Mouse (Mus musculus) left cerebral cortex, adult 8-10 months (tissue): ENCODE measurements around the gene Gm49394. TPM values are rescaled to one million over a fixed set of nuclear protein-coding genes. Genes with fewer than 3 reads are reported as not detected.

ENCODE experiments used
- DNase-seq, 2 experiments: peaks; one replicate each; pipeline ENCODE4 v3.0.0; 2022; ENCODE audit warnings: low spot score in 2 of 2
- total RNA-seq, 4 experiments: library from RNA; stranded (reverse); gene quantifications; 2 replicates each; pipeline ENCODE4 v1.2.4; 2022

Gene Gm49394
- not detected for total RNA-seq

DNA sequence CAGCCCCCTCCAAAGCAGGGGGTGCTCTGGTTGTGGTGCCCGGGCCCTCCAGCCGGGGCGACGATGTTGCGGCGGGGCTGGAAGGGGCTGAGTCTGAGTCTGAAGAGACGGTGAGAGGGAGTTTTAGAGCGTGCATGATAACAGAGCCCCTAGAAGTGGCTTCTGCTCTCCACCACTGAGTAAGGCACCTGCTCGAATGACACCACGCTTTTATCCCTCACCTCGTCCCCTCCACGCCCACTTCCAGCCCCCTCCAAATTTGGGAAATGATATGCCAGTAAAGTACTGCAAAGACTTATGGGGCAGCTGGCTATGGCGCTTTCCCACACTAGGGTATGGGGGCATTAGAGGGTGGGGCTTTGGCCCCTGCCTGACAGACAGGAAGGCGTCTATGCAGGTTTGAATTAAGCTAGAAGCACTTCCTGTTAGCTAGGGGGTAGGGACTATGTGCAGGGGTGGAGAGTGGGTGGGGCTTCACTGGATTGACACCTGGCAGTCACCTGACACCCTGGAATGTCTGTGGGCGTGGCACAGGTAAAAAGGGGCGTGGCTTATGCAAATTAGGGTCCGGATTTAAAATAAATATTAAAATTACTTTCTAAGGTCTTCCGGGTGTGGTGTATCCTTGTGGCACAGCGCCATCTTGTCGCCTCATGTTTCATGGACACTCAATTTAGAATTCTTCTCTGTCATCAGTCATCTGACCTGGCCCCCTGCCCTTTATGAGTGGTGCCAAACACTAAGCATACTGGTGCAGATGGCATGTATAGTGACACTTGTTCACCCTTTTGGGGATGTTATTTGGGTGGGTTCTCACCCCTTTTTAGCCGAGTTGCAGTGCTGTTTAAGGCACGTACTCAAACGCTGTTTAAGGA is at the start of gene Gm49394:
TSS of gene Gm49394 (minus strand) at position 192 of the 875 bp plus-strand sequence.
- DNase-seq, result no peak

DNA sequence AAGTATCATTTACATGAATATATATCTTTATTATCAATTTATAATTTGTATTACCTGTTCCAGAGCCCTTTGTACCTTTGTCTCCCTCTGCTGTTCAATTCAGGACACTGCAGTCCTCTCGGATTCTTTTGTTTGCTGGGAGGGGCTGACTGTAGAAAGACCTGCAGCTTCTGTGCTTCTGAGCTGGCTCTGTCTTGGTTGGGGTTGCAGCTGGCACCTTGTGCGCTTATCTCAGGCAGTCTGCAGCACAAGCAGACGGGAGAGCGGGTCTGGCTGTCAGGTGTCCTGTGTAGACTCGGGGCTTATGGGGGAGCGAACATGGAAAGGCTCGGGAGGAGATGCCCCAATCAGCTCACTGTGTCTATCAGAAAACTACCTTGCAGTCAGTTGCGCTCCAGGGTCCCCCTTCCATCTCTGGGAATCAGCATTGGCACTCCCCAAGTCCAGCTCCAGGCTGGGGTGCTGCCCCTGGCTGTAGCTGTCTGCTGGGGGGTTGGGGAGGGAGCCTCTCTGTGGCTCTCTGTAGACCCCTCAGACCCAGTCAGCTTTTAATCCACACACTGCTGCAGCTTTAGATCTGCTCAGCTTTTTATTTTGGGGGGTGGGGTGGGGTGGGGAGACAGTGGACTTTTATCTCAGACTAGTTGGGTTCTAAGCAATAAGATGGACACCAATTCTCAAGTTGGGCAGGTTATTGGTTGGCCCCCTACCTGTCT is 45.2 kb upstream of the Gm49394 start:
- no peak for DNase-seq

- no peak for DNase-seq
Observed at GRCm38 (mm10) chr7:142706873-142707272, 37.1 kb upstream of the Gm49394 start.

- no peak for DNase-seq
Observed at GRCm38 (mm10) chr7:142699334-142699860, 29.7 kb upstream of the Gm49394 start.

GRCm38 (mm10) chr7:142678611-142679010 is 8.9 kb upstream of the Gm49394 start:
- no peak for DNase-seq

- DNase-seq, result peak in 1 of 2 experiments; percentile 29
Observed at GRCm38 (mm10) chr7:142675644-142676043, 5.9 kb upstream of the Gm49394 start.

- DNase-seq, result no peak
Observed at GRCm38 (mm10) chr7:142675141-142675540, 5.4 kb upstream of the Gm49394 start.

GRCm38 (mm10) chr7:142672120-142672519 is 2.4 kb upstream of the Gm49394 start:
- peak in 1 of 2 experiments; percentile 49 for DNase-seq

DNA sequence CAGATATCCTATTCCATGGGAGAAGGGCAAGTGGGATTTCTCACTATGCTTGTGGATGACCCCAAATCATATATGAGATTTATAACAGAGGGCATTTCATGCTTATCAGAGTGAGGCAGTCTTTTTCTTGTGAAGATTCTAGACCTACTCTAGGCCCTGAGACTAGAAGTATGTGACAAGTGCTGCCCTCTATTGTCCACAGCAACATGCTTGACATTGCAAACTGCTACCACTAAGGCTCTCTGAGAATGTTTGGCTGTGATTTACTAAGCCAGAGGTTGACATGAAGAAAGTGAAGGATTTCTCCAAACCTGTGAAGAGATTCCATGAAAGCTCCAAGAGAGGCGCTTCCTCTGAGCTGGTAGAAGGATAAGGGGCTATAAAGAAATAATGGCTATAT is 1.3 kb upstream of the Gm49394 start:
- DNase-seq, result no peak

GRCm38 (mm10) chr7:142668328-142668727 is 1.4 kb downstream of the Gm49394 start:
- DNase-seq, result no peak

- no peak for DNase-seq
Observed at GRCm38 (mm10) chr7:142667521-142667920, 2.2 kb downstream of the Gm49394 start.

- DNase-seq, result no peak
Observed at GRCm38 (mm10) chr7:142666659-142667058, 3.1 kb downstream of the Gm49394 start, which contains the start of gene Igf2. Gene Igf2, minus strand, starts transcription at chr7:142666816.

DNA sequence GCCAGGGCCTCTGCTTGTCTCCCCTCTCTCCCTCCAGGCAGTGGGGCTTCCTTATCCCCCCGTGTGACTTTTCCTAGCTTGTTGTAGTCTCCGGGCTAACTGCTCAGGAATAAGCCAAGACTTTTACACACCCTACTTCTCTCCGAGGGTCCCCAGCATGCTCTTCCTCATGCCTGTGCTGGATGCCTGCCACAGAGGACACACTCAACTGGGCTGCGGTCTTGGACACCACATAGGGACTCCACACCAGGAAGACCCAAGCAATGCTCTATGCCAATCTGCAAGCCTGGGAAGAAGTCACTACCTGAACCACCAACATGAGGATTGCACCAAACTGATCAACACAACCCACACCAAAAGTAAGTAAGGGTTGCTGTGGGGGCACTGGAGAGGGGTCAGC is 3.6 kb downstream of the Gm49394 start:
- no peak for DNase-seq

DNA sequence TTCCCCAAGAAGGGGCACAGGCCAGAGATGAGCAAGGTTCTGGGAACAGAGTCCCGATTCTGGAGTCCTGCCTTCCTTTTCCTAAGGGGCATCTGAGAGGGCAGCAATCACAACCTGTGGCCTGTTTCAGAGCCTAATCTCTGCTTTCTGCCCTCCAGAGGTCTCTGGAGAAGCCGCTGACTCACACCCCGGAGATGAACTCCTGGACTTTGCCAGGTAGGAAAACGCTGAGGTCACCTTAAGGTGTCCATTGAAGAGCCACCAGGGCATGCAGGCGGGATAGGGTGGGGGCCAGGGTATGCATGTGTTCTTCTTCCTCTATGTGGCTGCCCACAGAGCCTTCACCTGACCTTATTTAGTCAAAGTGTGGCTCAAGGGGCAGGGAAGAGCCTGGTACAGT is 4.4 kb downstream of the Gm49394 start:
- DNase-seq, result no peak

GRCm38 (mm10) chr7:142664465-142665029 is 5.2 kb downstream of the Gm49394 start:
- DNase-seq, result no peak

GRCm38 (mm10) chr7:142663931-142664421 is 5.8 kb downstream of the Gm49394 start:
- no peak for DNase-seq

DNA sequence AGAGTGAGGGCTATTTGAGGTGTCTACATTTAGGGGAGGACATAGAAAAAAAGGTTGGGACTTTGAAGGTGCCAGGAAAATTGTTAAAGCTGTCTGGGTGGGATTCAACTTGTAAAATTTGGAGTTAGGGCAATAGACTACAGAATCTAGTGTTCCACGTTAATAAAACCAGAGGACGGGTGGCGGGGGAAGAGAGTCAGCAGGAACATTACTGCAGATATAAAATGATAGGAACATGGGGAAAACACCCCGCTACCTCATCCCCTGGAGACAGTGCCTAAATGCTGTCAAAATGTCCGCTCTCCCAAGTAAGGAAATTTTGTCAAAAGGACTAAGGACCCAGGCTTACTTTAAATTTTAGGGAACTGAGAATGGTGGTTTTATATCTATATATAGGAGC is 6.6 kb downstream of the Gm49394 start:
- DNase-seq, result no peak

GRCm38 (mm10) chr7:142661811-142662210 is 7.9 kb downstream of the Gm49394 start:
- DNase-seq, result no peak

DNA sequence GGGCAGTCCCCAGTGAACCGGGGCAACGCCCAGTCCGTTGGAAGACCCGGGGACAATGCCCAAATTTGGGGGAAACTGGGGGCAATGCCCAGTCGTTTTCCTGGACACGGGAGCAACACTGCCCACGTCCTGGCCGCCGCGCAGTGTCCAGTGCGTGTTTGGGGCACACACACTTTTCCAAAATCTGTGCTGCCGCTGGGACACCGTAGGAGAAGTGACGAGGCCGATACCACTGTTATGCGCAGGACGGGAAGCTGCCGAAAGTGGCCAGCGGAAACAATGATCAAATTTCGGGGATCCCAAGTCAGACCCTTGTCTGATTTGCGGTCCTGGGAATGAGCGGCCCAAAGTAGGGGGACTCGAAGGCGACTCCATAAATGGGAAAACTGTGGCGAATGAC is 8.7 kb downstream of the Gm49394 start:
- no peak for DNase-seq

- no peak for DNase-seq
Observed at GRCm38 (mm10) chr7:142660651-142660945, 9.1 kb downstream of the Gm49394 start.

GRCm38 (mm10) chr7:142659767-142660650 is 9.7 kb downstream of the Gm49394 start:
- DNase-seq, result no peak
